Mouse (Mus musculus) thymus, adult 2 months (tissue): ENCODE data around the gene Phf23.

Source experiments
- CTCF ChIP-seq: fragments of 200-500 bp; IDR thresholded peaks from 2 replicates; pipeline ENCODE4 v1.5.1; 2012; ENCODE audit warnings: mild to moderate bottlenecking, control low read depth, low read length, moderate library complexity, borderline replicate concordance; ENCODE audit not compliant: control insufficient read depth, poor library complexity, insufficient read depth; ENCODE audit errors: extremely low read depth
- POLR2A ChIP-seq: fragments of 200-500 bp; IDR thresholded peaks from 2 replicates; pipeline ENCODE4 v1.6.1; 2012; ENCODE audit warnings: mild to moderate bottlenecking, low read length, control low read depth, moderate library complexity; ENCODE audit not compliant: control insufficient read depth, poor library complexity, insufficient read depth; ENCODE audit errors: extremely low read depth

DNA sequence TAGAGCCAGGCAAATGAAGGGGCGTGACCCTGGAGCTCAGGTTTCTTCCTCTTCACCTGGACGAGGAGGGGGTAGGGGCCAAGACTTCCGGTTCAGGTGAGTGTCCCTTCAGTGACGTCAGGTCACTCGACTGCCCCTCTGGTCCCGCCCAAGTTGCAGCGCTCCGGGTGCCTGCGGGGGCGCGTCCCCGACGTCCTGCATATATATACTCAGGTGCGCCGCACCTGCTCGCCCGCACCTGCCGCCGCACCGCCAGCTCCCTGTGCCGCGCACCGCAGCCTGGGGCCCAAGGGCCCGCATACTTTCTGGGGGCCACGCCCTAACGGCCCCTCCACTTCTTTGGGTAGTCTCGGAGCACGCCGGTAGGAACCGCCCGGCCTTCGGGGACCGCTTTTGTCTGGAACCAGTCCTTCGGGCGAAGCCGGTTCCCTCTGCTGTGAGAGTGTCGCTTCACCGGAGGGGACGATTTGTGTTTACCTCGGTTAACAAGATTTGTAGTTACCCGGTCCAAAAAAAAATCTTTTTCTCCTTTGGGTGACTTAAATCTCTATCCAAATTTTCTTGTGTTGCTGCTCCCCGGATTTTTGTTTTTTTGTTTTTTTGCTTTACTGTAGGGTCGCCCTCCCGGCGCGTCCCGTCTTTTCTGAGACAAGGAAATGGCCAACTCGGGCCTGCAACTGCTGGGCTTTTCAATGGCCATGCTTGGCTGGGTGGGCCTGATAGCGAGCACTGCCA is 30.1 kb upstream of the Phf23 start:
- TF ChIP-seq POLR2A = no peak
- no peak for TF ChIP-seq CTCF
